Mouse (Mus musculus) small intestine, adult 2 months (tissue): Measurements from ENCODE around the gene Ager.

ENCODE experiments used
- CTCF ChIP-seq: fragments of 200-500 bp; IDR thresholded peaks from 2 replicates; pipeline ENCODE4 v1.5.1; 2012; ENCODE audit warnings: low read depth, mild to moderate bottlenecking, control low read depth, inconsistent platforms, low read length, moderate library complexity, mixed read lengths; ENCODE audit not compliant: insufficient replicate concordance, insufficient read length; ENCODE audit errors: extremely low read depth
- POLR2A ChIP-seq: fragments of 200-500 bp; IDR thresholded peaks from 2 replicates; pipeline ENCODE4 v1.6.1; 2012; ENCODE audit warnings: low read depth, mild to moderate bottlenecking, control low read depth, inconsistent platforms, low read length, moderate library complexity

GRCm38 (mm10) chr17:34623161-34623560 lies 25.5 kb downstream of the Ager start:
- TF ChIP-seq POLR2A (no peak), CTCF (no peak)
